Mouse (Mus musculus) testis, adult 2 months (tissue): ENCODE results near the gene Trp53i13.

ENCODE experiments used
- CTCF ChIP-seq: fragments of 200-500 bp; IDR thresholded peaks from 2 replicates; pipeline ENCODE4 v1.5.1; 2012; ENCODE audit warnings: low read depth, mild to moderate bottlenecking, inconsistent platforms, low read length, moderate library complexity; ENCODE audit not compliant: control insufficient read depth, insufficient read depth, insufficient replicate concordance
- POLR2A ChIP-seq: fragments of 200-500 bp; IDR thresholded peaks from 2 replicates; pipeline ENCODE4 v1.6.1; 2012; ENCODE audit warnings: low read depth, mild to moderate bottlenecking, inconsistent platforms, low read length, moderate library complexity; ENCODE audit not compliant: control insufficient read depth

GRCm38 (mm10) chr11:77499354-77499753, 16.4 kb downstream of the Trp53i13 start:
- TF ChIP-seq POLR2A (no peak), CTCF (no peak)
